Mouse (Mus musculus) kidney, postnatal 0 days (tissue): Measurements from ENCODE around the gene Kif23. TPM values are rescaled to one million over a fixed set of nuclear protein-coding genes. Genes with fewer than 3 reads are reported as not detected.

Experiments used
- ATAC-seq: fragments of 200-750 bp; cut with Nextera tagmentation; replicated peaks from 2 replicates; pipeline ENCODE4 v1.8.0; 2017; ENCODE audit warnings: low read depth, moderate number of reproducible peaks, moderate TSS enrichment, moderate library complexity; ENCODE audit not compliant: low FRiP score
- DNase-seq: peaks from one replicate; pipeline ENCODE4 v3.0.0-alpha.2; 2016; ENCODE audit warnings: low spot score
- H3K27ac ChIP-seq: fragments of 300-500 bp; sonication (generic); 2 replicates; pipeline ENCODE4 v1.5.1; 2014; ENCODE audit warnings: mild to moderate bottlenecking
- H3K27me3 ChIP-seq: fragments of 300-500 bp; sonication (generic); 2 replicates; pipeline ENCODE4 v1.6.1; 2014; ENCODE audit warnings: low read length, mixed read lengths; ENCODE audit not compliant: insufficient read depth
- H3K36me3 ChIP-seq: fragments of 300-500 bp; sonication (generic); 2 replicates; pipeline ENCODE4 v1.6.1; 2014; ENCODE audit warnings: low read length, mixed read lengths; ENCODE audit not compliant: insufficient read depth
- H3K4me1 ChIP-seq: fragments of 300-500 bp; sonication (generic); replicated peaks from 2 replicates; pipeline ENCODE4 v1.6.1; 2014; ENCODE audit warnings: antibody characterized with exemption, low read length, mixed read lengths; ENCODE audit not compliant: insufficient read depth
- H3K4me2 ChIP-seq: fragments of 300-500 bp; sonication (generic); 2 replicates; pipeline ENCODE4 v1.6.1; 2014; ENCODE audit warnings: mild to moderate bottlenecking, low read length, moderate library complexity, mixed read lengths
- H3K4me3 ChIP-seq: fragments of 300-500 bp; sonication (generic); replicated peaks from 2 replicates; pipeline ENCODE4 v1.5.1; 2014; ENCODE audit warnings: low read depth, low read length
- H3K9ac ChIP-seq: fragments of 300-500 bp; sonication (generic); 2 replicates; pipeline ENCODE4 v1.6.1; 2014; ENCODE audit warnings: low read depth, low read length
- H3K9me3 ChIP-seq: fragments of 300-500 bp; sonication (generic); replicated peaks from 2 replicates; pipeline ENCODE4 v1.6.1; 2016; ENCODE audit warnings: low read length, inconsistent platforms, mixed read lengths
- CTCF ChIP-seq: IDR thresholded peaks from 2 replicates; pipeline ENCODE4 v1.5.1; 2016; ENCODE audit warnings: antibody characterized with exemption, low read depth, mild to moderate bottlenecking, moderate library complexity
- WGBS: fragments of 180-500 bp; shearing (Covaris S2); extraction: QIAGEN DNeasy Blood & Tissue Kit; methylation state at CpG from one replicate; pipeline ENCODE4 v1.1.7; 2014; 5-methylcytosine and 5-hydroxymethylcytosine counted together
- polyA plus RNA-seq: library from polyadenylated mRNA; unstranded; fragments of >200 nt; fragmentation: Nextera tagmentation; extraction: Ambion mirVana; gene quantifications from 2 replicates; pipeline ENCODE4 v1.2.1, GENCODE M21; 2015

The Kif23 gene
- polyA plus RNA-seq, 1 experiment from 2014 or later, result 40.1 TPM

- DNase-seq (no peak), ATAC-seq (no peak)
- 59% methylated on average over 5 of the region's 5 CpGs for WGBS
- H3K36me3 ChIP-seq, result no peaks in the 10 kb centered on the region
- H3K4me2 ChIP-seq, result no peak overlapping the region
- H3K27ac ChIP-seq, result no peak overlapping the region
- no peaks in the 10 kb centered on the region for H3K9me3 ChIP-seq
- H3K4me3 ChIP-seq, result no peak overlapping the region
- TF ChIP-seq CTCF, result no peak
- no peak overlapping the region for H3K9ac ChIP-seq
- no peaks in the 10 kb centered on the region for H3K4me1 ChIP-seq
- H3K27me3 ChIP-seq, result no peaks in the 10 kb centered on the region
Observed at GRCm38 (mm10) chr9:61981876-61982275, 35.3 kb upstream of the Kif23 start.

- WGBS, result 93% methylated on average over 2 of the region's 2 CpGs
- DNase-seq, result no peak
- H3K4me2 ChIP-seq, result no peak overlapping the region
- no peaks in the 10 kb centered on the region for H3K9me3 ChIP-seq
- no peak overlapping the region for H3K27ac ChIP-seq
- no peak overlapping the region for H3K4me3 ChIP-seq
- ATAC-seq, result no peak
- H3K27me3 ChIP-seq, result no peaks in the 10 kb centered on the region
- TF ChIP-seq CTCF, result peak; percentile 42; the same call in 1 of the 2 replicates
- no peaks in the 10 kb centered on the region for H3K36me3 ChIP-seq
- no peaks in the 10 kb centered on the region for H3K4me1 ChIP-seq
- no peak overlapping the region for H3K9ac ChIP-seq
Observed at GRCm38 (mm10) chr9:61979983-61980382, 33.4 kb upstream of the Kif23 start.

GRCm38 (mm10) chr9:61977258-61977945 lies 30.8 kb upstream of the Kif23 start:
- Histone ChIP-seq H3K27ac (no peak overlapping the region), H3K36me3 (no peaks in the 10 kb centered on the region), H3K4me2 (no peak overlapping the region), H3K4me3 (no peak overlapping the region), H3K9ac (no peak overlapping the region), H3K9me3 (no peaks in the 10 kb centered on the region), H3K4me1 (no peaks in the 10 kb centered on the region), H3K27me3 (no peaks in the 10 kb centered on the region)
- no peak for TF ChIP-seq CTCF
- DNase-seq, result no peak
- WGBS, result 77% methylated on average over 13 of the region's 13 CpGs
- ATAC-seq, result no peak

- H3K4me1 ChIP-seq, result no peaks in the 10 kb centered on the region
- no peak overlapping the region for H3K4me3 ChIP-seq
- no peak overlapping the region for H3K9ac ChIP-seq
- H3K36me3 ChIP-seq, result no peaks in the 10 kb centered on the region
- WGBS, result 54% methylated on average over 8 of the region's 9 CpGs
- no peaks in the 10 kb centered on the region for H3K27me3 ChIP-seq
- ATAC-seq (no peak; the same call in 1 of the 2 replicates), DNase-seq (no peak)
- no peak overlapping the region for H3K27ac ChIP-seq
- no peak overlapping the region for H3K4me2 ChIP-seq
- no peak for TF ChIP-seq CTCF
- no peaks in the 10 kb centered on the region for H3K9me3 ChIP-seq
Observed at GRCm38 (mm10) chr9:61972031-61972430, 25.5 kb upstream of the Kif23 start.

GRCm38 (mm10) chr9:61971045-61971444 lies 24.5 kb upstream of the Kif23 start:
- H3K9ac ChIP-seq, result no peak overlapping the region
- TF ChIP-seq CTCF, result no peak
- H3K9me3 ChIP-seq, result no peaks in the 10 kb centered on the region
- H3K4me3 ChIP-seq, result no peak overlapping the region
- no peak for DNase-seq
- H3K4me2 ChIP-seq, result no peak overlapping the region
- H3K27ac ChIP-seq, result no peak overlapping the region
- 58% methylated on average over 3 of the region's 3 CpGs for WGBS
- H3K36me3 ChIP-seq, result no peaks in the 10 kb centered on the region
- no peak for ATAC-seq
- H3K4me1 ChIP-seq, result no peaks in the 10 kb centered on the region
- no peaks in the 10 kb centered on the region for H3K27me3 ChIP-seq

- H3K27ac ChIP-seq, result no peak overlapping the region
- WGBS, result 47% methylated on average over 10 of the region's 10 CpGs
- H3K4me3 ChIP-seq, result no peak overlapping the region
- no peak for TF ChIP-seq CTCF
- DNase-seq, result peak; percentile 54
- no peak overlapping the region for H3K9ac ChIP-seq
- H3K4me2 ChIP-seq, result no peak overlapping the region
- H3K27me3 ChIP-seq, result no peaks in the 10 kb centered on the region
- no peaks in the 10 kb centered on the region for H3K4me1 ChIP-seq
- no peaks in the 10 kb centered on the region for H3K36me3 ChIP-seq
- H3K9me3 ChIP-seq, result no peaks in the 10 kb centered on the region
- 0 out of 2 replicates have a peak, but pooled peaks have one; percentile 27 for ATAC-seq
Observed at GRCm38 (mm10) chr9:61967357-61967756, 20.8 kb upstream of the Kif23 start.

GRCm38 (mm10) chr9:61965987-61966386 lies 19.4 kb upstream of the Kif23 start:
- no peak overlapping the region for H3K27ac ChIP-seq
- H3K36me3 ChIP-seq, result no peaks in the 10 kb centered on the region
- H3K4me3 ChIP-seq, result no peak overlapping the region
- 0 out of 2 replicates have a peak, but pooled peaks cover under 1% of the 10 kb centered on the region for H3K4me1 ChIP-seq
- TF ChIP-seq CTCF, result no peak
- ATAC-seq (no peak), DNase-seq (no peak)
- H3K9me3 ChIP-seq, result no peaks in the 10 kb centered on the region
- H3K9ac ChIP-seq, result no peak overlapping the region
- H3K4me2 ChIP-seq, result no peak overlapping the region
- WGBS, result 88% methylated on average over 7 of the region's 7 CpGs
- H3K27me3 ChIP-seq, result no peaks in the 10 kb centered on the region
